Mouse (Mus musculus) embryonic stem cell, embryonic (primary cell): ENCODE measurements around the gene Raver2.

Experiments used
- CTCF ChIA-PET, 4 experiments: fragments of 300-600 bp in 2 of 4; fragments of 350-600 bp in 2 of 4; sonication (Branson Sonifier 250); formaldehyde crosslinking; loops; one replicate each; lab custom pipeline; 2022; ENCODE audit warnings: inconsistent platforms in 2 of 4; lab: Charles Lee
- POLR2A ChIA-PET, 4 experiments: fragments of 300-600 bp in 2 of 4; fragments of 350-600 bp in 2 of 4; sonication (Branson Sonifier 250); formaldehyde crosslinking; loops; one replicate each; lab custom pipeline; 2022; ENCODE audit warnings: antibody characterized with exemption in 4 of 4, inconsistent platforms in 1 of 4; lab: Charles Lee

The Raver2 gene

DNA sequence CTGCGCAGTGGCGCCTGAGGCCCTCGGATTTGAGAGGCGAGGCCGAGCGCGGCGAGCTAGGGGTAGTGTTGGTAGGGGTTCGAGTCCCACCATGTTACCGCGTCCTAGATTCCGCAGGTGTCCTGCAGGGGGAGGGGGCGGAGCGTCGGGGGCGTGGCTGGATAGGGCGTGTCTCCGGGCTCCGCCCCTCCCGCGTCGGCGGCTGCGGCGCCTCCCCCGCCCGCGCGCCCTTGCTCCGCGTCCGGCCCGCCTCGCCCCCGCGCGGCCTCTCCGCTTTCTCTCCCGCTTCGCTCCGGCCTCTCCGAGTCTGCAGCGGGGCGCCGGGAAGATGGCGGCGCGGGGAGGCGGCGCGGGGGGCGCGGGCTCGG, at the start of gene Raver2:
Gene Raver2, plus strand, starts transcription at position 198 of the 368 bp plus-strand sequence.
- POLR2A ChIA-PET: interaction anchor here in 2 of 4 experiments (0.6 to 1.4 kb wide), 3 partner anchors 28 to 290 kb away, joined by 3 read pairs; no protein-coding TSS in a partner anchor
- CTCF ChIA-PET: interaction anchor here in 1 of 4 experiments (0.9 kb wide), 1 partner anchor 99 kb away, joined by 3 read pairs; no protein-coding TSS in a partner anchor

DNA sequence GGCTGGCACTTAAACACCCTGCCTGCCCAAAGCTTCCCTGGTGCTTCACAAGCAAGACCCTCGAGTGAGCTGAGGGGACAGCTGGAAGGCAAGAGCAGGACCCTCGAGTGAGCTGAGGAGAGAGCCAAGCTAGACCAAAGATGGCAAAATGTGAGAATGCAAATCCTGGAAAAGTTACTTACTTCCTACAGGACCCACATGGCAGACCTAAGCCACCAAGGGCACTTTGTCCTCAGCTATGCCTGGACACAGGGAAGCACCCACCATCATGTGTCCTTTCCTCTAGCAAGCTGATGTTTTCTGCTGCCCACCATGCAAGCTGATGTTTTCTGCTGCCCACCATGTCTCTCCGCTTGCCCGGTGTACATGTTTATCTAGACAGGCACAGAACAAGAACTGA, 48.2 kb upstream of the Raver2 start, which contains the start of gene Gm10577:
Gene Gm10577, minus strand, starts transcription at position 101 of the 400 bp plus-strand sequence.
- POLR2A ChIA-PET: no interaction called here
- CTCF ChIA-PET: interaction anchor here in 1 of 4 experiments (0.5 kb wide), 1 partner anchor 64 kb away, joined by 3 read pairs; no protein-coding TSS in a partner anchor

DNA sequence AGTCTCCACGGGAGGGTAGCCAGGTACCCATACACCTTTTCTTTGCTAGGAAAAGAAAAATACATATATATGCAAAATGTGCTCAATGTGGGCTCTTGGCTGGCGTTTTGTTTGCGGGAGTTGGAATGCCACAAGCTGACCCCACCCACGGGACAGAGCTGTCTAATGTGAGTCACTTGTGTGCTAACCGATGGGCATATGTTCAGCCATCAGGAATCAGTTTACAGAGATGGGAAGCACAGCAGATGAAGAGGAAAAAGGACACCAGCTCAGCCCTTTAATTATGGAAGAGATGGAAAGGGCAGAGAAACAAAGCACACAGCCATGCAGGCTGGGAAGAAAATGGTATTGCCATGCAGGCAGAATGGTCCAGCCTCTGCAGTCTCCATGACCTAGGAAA, 42.2 kb upstream of the Raver2 start:
- POLR2A ChIA-PET: no interaction called here
- CTCF ChIA-PET: no interaction called here

GRCm38 (mm10) chr4:101026995-101027394, 41.8 kb upstream of the Raver2 start:
- CTCF ChIA-PET: no interaction called here

GRCm38 (mm10) chr4:101027852-101028411, 40.9 kb upstream of the Raver2 start:
- CTCF ChIA-PET: no interaction called here
- POLR2A ChIA-PET: interaction anchor here in 1 of 4 experiments (0.6 kb wide), 1 partner anchor 13 kb away, joined by 7 read pairs; no protein-coding TSS in a partner anchor

More at GRCm38 (mm10) chr4:101026995-101027394, 41.8 kb upstream of the Raver2 start:
- POLR2A ChIA-PET: no interaction called here

DNA sequence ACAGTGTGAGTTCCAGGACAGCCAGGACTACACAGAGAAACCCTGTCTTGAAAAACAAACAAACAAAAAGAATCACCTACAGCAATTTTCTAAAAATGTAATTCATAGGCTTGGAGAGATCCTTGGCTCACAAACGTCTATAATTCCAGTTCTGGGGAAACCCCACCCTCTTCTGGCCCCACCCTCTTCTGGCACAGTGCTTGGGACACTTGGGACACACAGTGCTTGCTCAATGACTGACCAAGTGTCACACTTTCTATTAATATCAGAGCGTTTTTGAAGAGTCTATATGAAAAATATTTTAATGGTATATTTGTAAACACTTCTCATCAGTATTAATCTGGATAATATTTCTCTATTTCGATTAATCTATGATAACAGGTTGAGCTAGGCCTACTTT, 35.7 kb upstream of the Raver2 start:
- POLR2A ChIA-PET: no interaction called here
- CTCF ChIA-PET: no interaction called here

- POLR2A ChIA-PET: no interaction called here
Observed at GRCm38 (mm10) chr4:101035131-101035530, 33.7 kb upstream of the Raver2 start.

GRCm38 (mm10) chr4:101037156-101037555, 31.6 kb upstream of the Raver2 start:
- ChIA-PET POLR2A (interaction anchor here in 1 of 4 experiments (0.7 kb wide), 1 partner anchor 11 kb away, joined by 4 read pairs; no protein-coding TSS in a partner anchor), CTCF (no interaction called here)

More at GRCm38 (mm10) chr4:101035131-101035530, 33.7 kb upstream of the Raver2 start:
- CTCF ChIA-PET: no interaction called here

DNA sequence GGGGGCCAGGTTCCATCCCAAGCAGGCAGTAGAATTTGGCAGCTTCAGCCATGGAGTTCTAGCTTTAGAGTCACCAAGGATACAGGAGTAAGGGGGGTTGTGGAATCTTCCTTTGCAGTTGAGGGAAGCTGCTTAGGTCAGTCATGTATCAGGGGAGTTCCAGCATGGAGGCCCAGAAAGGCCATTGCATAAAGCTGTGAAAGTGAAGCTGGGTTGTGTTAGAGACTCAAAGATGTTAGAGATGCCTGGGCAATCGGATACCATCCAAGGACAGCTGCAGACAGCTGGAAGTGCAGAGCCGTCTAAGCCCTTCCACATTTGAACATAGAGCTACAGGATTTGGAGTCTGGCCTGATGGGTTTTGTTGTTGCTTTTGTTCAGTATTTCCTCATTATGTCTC, 25.1 kb upstream of the Raver2 start:
- CTCF ChIA-PET: no interaction called here
- POLR2A ChIA-PET: no interaction called here

GRCm38 (mm10) chr4:101044149-101044548, 24.6 kb upstream of the Raver2 start:
- ChIA-PET POLR2A (no interaction called here), CTCF (no interaction called here)

DNA sequence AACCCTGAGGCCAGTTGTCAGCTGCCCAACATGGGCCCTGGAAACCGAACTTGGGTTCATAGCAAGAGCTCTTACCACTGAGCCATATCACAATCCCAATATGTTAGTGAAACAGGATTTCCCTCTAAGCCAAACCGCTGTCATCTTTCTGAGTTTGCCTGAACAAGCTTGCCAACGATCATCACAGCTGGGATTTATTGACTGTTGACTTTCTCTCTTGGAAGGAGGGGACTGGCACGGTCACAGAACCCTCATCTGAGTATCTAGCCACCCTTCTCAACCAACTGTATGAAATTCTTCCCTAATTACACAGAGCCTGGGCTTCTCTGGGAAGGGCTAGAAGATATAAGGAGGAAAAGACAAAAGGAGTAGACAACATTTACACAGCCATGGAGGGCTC, 22.2 kb upstream of the Raver2 start:
- CTCF ChIA-PET: interaction anchor here in 2 of 4 experiments (0.8 kb wide), 2 partner anchors 287 to 1294 kb away, joined by 3 to 5 read pairs; no protein-coding TSS in a partner anchor
- POLR2A ChIA-PET: interaction anchor here in 1 of 4 experiments (0.7 kb wide), 1 partner anchor 310 kb away, joined by 3 read pairs; no protein-coding TSS in a partner anchor

DNA sequence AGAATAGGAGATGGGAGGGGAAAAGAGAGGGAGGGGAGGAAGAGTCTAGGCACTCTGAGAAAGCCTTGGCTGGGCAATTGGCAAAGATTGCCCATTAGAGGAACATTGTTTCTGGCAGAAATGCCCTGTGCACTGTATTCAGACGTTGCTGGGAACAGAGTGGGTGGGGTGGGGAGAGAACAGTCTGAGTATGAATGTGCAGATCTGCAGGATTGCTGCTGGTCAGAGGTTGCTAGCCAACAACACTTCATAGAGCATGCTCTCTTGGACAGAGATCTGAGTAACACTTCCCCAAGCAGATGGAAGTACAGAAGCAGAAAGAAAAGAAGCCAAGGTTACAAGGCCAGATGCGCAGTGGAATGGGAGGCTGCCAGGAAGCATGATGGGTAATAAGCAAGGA, 6.6 kb upstream of the Raver2 start:
- ChIA-PET POLR2A (no interaction called here), CTCF (no interaction called here)

DNA sequence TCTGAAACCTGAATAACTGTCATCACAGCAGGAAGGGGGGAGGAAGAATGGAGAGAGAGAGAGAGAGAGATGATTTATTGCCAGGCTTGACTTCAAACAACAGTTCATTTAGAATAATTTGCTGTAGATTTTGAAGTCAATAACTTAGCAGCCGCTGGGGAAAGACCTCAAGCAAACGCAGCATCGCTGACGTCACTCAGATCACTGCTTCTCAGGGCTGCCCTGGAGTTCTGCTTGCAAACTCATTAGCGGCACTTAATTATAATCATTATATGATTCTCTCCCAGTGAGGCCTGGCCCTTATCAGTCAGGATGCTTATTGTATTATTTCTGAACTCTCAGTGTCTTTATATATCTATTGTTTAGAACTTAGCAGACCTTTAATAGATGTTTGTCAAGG, 2.4 kb upstream of the Raver2 start:
- ChIA-PET POLR2A (no interaction called here), CTCF (interaction anchor here in 2 of 4 experiments (0.7 kb wide), 2 partner anchors 98 to 272 kb away, joined by 4 to 5 read pairs; no protein-coding TSS in a partner anchor)

DNA sequence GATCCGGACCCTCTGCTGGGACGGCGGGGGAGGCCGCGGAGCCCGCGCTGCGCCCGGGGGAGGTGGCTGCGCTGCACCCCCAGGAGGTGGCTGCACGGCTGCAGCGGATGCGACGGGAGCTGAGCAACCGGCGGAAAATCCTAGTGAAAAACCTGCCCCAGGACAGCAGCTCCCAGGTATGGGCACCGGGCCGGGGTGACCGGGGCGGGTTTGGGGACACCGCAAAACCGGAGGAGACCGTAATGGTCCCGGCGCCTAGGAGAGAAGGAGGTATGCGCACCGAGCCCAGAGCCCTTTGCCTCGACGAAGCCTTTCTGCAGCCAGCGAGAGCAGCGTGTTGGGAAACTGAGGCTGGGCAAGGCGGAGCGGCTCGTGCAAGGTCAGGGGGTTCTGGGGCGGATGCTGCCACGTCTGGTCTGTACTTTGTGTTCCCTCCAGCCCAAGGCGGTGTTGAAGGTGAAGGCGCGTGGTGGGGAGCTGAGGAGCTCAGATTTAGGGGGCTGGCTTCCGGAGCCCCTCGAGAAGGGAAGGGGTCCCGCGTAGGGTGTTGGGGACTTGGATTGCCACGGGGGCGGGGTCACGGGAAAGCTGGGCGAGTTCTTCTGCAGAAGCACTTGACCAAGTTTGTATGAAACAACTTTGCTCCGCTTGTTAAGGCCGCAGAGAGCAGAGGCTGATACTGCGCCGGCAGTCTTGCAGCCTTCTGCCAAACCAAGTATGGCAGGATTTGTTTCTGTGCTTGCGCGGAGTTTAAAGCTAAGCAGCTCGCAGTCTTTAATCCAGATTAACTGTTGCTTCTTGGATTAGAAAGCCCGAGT, 580 bp downstream of the Raver2 start:
- POLR2A ChIA-PET: interaction anchor here in 3 of 4 experiments (0.6 to 1.4 kb wide), 5 partner anchors 11 to 291 kb away, joined by 3 to 6 read pairs (median 3); partner anchors contain the start of gene Jak1 (in 1 of the 3)
- CTCF ChIA-PET: interaction anchor here in 1 of 4 experiments (0.9 kb wide), 1 partner anchor 99 kb away, joined by 3 read pairs; no protein-coding TSS in a partner anchor

DNA sequence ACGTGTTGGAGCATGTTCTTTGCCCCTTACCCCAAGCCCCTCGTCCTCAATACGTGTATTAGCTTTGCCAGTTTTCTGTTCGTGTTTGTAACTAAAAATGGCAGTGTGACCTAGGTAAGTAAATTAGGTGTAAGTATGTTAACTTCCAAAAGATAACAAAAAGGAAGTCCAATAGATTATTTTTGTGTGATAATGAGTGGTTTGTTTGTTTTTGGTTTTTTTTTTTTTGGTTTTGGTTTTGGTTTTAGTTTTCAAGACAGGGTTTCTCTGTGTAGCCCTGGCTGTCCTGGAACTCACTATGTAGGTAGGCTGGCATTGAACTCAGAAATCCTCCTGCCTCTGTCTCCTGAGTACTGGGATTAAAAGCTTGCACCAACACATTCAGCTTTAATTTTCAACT, 2.8 kb downstream of the Raver2 start:
- CTCF ChIA-PET: no interaction called here
- POLR2A ChIA-PET: interaction anchor here in 2 of 4 experiments (0.6 to 1.2 kb wide), 4 partner anchors 9 to 269 kb away, joined by 3 to 5 read pairs (median 4); no protein-coding TSS in a partner anchor

GRCm38 (mm10) chr4:101076425-101076824, 7.6 kb downstream of the Raver2 start:
- ChIA-PET CTCF (interaction anchor here in 1 of 4 experiments (0.6 kb wide), 1 partner anchor 152 kb away, joined by 3 read pairs; no protein-coding TSS in a partner anchor), POLR2A (interaction anchor here in 2 of 4 experiments (0.6 to 0.7 kb wide), 2 partner anchors 253 to 300 kb away, joined by 3 to 12 read pairs; partner anchors contain the start of gene Cachd1 (in 1 of the 2))

DNA sequence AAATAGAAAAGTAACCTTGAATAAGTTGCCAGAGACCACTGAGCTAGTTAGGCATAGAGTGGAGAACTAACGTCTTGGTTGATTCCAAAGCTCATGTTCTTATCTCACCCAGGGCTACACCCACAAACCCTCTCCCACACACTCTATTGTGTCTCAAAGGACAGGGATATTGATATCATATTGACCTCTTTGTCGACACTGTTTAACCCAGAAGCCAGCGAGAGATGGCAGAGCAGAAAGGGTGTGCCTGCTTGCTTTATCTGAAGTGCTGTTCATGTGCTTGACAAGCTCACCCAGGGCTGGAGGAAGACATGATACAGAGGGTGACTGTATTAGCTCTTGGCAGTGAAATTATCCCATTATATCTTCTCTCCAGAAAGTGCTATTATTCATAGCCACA, 11.2 kb downstream of the Raver2 start:
- POLR2A ChIA-PET: interaction anchor here in 1 of 4 experiments (2.0 kb wide), 1 partner anchor 10 kb away, joined by 4 read pairs; no protein-coding TSS in a partner anchor
- CTCF ChIA-PET: interaction anchor here in 1 of 4 experiments (0.6 kb wide), 1 partner anchor 1513 kb away, joined by 3 read pairs; no protein-coding TSS in a partner anchor

- ChIA-PET CTCF (no interaction called here), POLR2A (interaction anchor here in 2 of 4 experiments (0.5 to 1.9 kb wide), 2 partner anchors 10 kb away, joined by 4 to 5 read pairs; no protein-coding TSS in a partner anchor)
Observed at GRCm38 (mm10) chr4:101082176-101082888, 13.5 kb downstream of the Raver2 start.
